Mouse (Mus musculus): ENCODE measurements at regions not wholly inside any gene's neighbourhood (a gene's known extent, or its start where the extent isn't known, plus 50 kb on each side); places are given as distances from the start of the nearest gene placed in this dataset.

GRCm38 (mm10) chr3:61466641-61467040 is 100.9 kb upstream of the B430305J03Rik start:
- no peaks in the 10 kb centered on the region for H3K36me3 ChIP-seq
- no peak overlapping the region for H3K4me3 ChIP-seq
- H3K4me1 ChIP-seq = no peaks in the 10 kb centered on the region
- no peak overlapping the region for H3K27ac ChIP-seq
- no peak overlapping the region for H3K9ac ChIP-seq
- ATAC-seq (ENCODE audit: borderline replicate concordance, extremely low read depth, low FRiP score, low TSS enrichment) = no peak
- 66% methylated on average over 2 of the region's 2 CpGs for WGBS
- no peak overlapping the region for H3K4me2 ChIP-seq
- no peaks in the 10 kb centered on the region for H3K9me3 ChIP-seq
- H3K27me3 ChIP-seq = no peaks in the 10 kb centered on the region

- no peak for ATAC-seq (ENCODE audit: borderline replicate concordance, extremely low read depth, low FRiP score, low TSS enrichment)
- H3K4me2 ChIP-seq = no peak overlapping the region
- no peak overlapping the region for H3K9ac ChIP-seq
- no peaks in the 10 kb centered on the region for H3K9me3 ChIP-seq
- no peaks in the 10 kb centered on the region for H3K27me3 ChIP-seq
- H3K36me3 ChIP-seq = no peaks in the 10 kb centered on the region
- H3K4me3 ChIP-seq = no peak overlapping the region
- H3K4me1 ChIP-seq = no peaks in the 10 kb centered on the region
- H3K27ac ChIP-seq = no peak overlapping the region
These were observed 94.3 kb upstream of the B430305J03Rik start for GRCm38 (mm10) chr3:61460076-61460475.

- H3K4me1 ChIP-seq = no peaks in the 10 kb centered on the region
- H3K4me3 ChIP-seq = no peak overlapping the region
- no peak for ATAC-seq (ENCODE audit: borderline replicate concordance, extremely low read depth, low FRiP score, low TSS enrichment)
- no peaks in the 10 kb centered on the region for H3K9me3 ChIP-seq
- no peaks in the 10 kb centered on the region for H3K27me3 ChIP-seq
- no peak overlapping the region for H3K9ac ChIP-seq
- H3K27ac ChIP-seq = no peak overlapping the region
- H3K4me2 ChIP-seq = no peak overlapping the region
- WGBS = 86% methylated on average over 2 of the region's 2 CpGs
- no peaks in the 10 kb centered on the region for H3K36me3 ChIP-seq
These were observed 90.8 kb upstream of the B430305J03Rik start for GRCm38 (mm10) chr3:61456598-61456997.

GRCm38 (mm10) chr3:61442000-61442739 is 76.4 kb upstream of the B430305J03Rik start:
- Histone ChIP-seq H3K9ac (no peak overlapping the region), H3K36me3 (no peaks in the 10 kb centered on the region), H3K4me1 (no peaks in the 10 kb centered on the region), H3K27me3 (no peaks in the 10 kb centered on the region), H3K27ac (no peak overlapping the region), H3K9me3 (no peaks in the 10 kb centered on the region), H3K4me2 (no peak overlapping the region), H3K4me3 (no peak overlapping the region)
- WGBS = 68% methylated on average over 2 of the region's 2 CpGs
- no peak for ATAC-seq (ENCODE audit: borderline replicate concordance, extremely low read depth, low FRiP score, low TSS enrichment)

GRCm38 (mm10) chr3:61441445-61441844 is 75.7 kb upstream of the B430305J03Rik start:
- Histone ChIP-seq H3K4me3 (no peak overlapping the region), H3K4me1 (no peaks in the 10 kb centered on the region), H3K27ac (no peak overlapping the region), H3K9me3 (no peaks in the 10 kb centered on the region), H3K4me2 (no peak overlapping the region), H3K9ac (no peak overlapping the region), H3K27me3 (no peaks in the 10 kb centered on the region), H3K36me3 (no peaks in the 10 kb centered on the region)
- no peak for ATAC-seq (ENCODE audit: borderline replicate concordance, extremely low read depth, low FRiP score, low TSS enrichment)
- 68% methylated on average over 4 of the region's 4 CpGs for WGBS

GRCm38 (mm10) chr3:61428713-61429112 is 63.0 kb upstream of the B430305J03Rik start:
- WGBS = 56% methylated on average over 1 of the region's 1 CpGs
- Histone ChIP-seq H3K4me2 (no peak overlapping the region), H3K9me3 (no peaks in the 10 kb centered on the region), H3K27ac (no peak overlapping the region), H3K4me1 (no peaks in the 10 kb centered on the region), H3K9ac (no peak overlapping the region), H3K36me3 (no peaks in the 10 kb centered on the region), H3K27me3 (no peaks in the 10 kb centered on the region), H3K4me3 (no peak overlapping the region)
- ATAC-seq (ENCODE audit: borderline replicate concordance, extremely low read depth, low FRiP score, low TSS enrichment) = no peak

GRCm38 (mm10) chr3:61423945-61424344 is 58.2 kb upstream of the B430305J03Rik start:
- Histone ChIP-seq H3K36me3 (no peaks in the 10 kb centered on the region), H3K27ac (no peak overlapping the region), H3K4me2 (no peak overlapping the region), H3K27me3 (no peaks in the 10 kb centered on the region), H3K4me1 (no peaks in the 10 kb centered on the region), H3K4me3 (no peak overlapping the region), H3K9ac (no peak overlapping the region), H3K9me3 (no peaks in the 10 kb centered on the region)
- ATAC-seq (ENCODE audit: borderline replicate concordance, extremely low read depth, low FRiP score, low TSS enrichment) = no peak
- WGBS = 43% methylated on average over 5 of the region's 5 CpGs

- no peak overlapping the region for H3K4me3 ChIP-seq
- H3K27me3 ChIP-seq = no peaks in the 10 kb centered on the region
- ATAC-seq (ENCODE audit: borderline replicate concordance, extremely low read depth, low FRiP score, low TSS enrichment) = no peak
- no peaks in the 10 kb centered on the region for H3K4me1 ChIP-seq
- WGBS = 77% methylated on average over 3 of the region's 3 CpGs
- no peak overlapping the region for H3K27ac ChIP-seq
- no peak overlapping the region for H3K9ac ChIP-seq
- no peaks in the 10 kb centered on the region for H3K36me3 ChIP-seq
- H3K4me2 ChIP-seq = no peak overlapping the region
- no peaks in the 10 kb centered on the region for H3K9me3 ChIP-seq
These were observed 54.0 kb upstream of the B430305J03Rik start for GRCm38 (mm10) chr3:61419706-61420105.

- Histone ChIP-seq H3K4me2 (no peak overlapping the region), H3K4me1 (no peaks in the 10 kb centered on the region), H3K9me3 (no peaks in the 10 kb centered on the region), H3K4me3 (no peak overlapping the region), H3K36me3 (no peaks in the 10 kb centered on the region), H3K27me3 (no peaks in the 10 kb centered on the region), H3K27ac (no peak overlapping the region), H3K9ac (no peak overlapping the region)
- WGBS = 48% methylated on average over 3 of the region's 3 CpGs
- ATAC-seq (ENCODE audit: borderline replicate concordance, extremely low read depth, low FRiP score, low TSS enrichment) = no peak
These were observed 52.3 kb upstream of the B430305J03Rik start for GRCm38 (mm10) chr3:61418096-61418495.
